Mouse (Mus musculus): Measurements from ENCODE around the gene Glcci1.
A peak's percentile ranks its signal among the peaks of the same experiment; 100 is the strongest.

DNA sequence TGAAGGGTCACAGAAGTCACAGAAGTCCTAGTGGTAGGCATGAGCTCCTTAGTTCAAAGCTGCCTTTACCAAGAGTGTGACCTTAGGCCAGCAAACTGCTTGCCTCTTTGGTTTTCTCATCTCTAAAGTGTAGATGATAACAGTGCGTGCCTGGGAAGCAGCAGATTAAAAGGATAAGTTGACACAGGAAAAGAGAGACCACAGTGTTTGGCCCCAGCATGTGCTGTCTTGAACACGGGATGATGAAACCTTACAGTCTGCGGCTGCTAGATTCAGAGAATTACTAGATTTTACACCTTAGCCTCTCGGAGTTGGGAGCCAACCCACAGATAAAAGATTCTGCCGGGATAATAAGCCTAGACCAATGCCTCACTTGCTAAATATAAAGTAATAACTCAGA, 131.5 kb downstream of the Glcci1 start:
- TF ChIP-seq SIN3A (IDR thresholded peaks at IDR 0.05; ENCODE audit: low read length) (no peak), KAT2A (conservative IDR thresholded peaks at IDR 0.05; ENCODE audit: low read depth, low read length) (no peak), CTCF (IDR thresholded peaks at IDR 0.05 in 2 of 3, conservative IDR thresholded peaks at IDR 0.05 in 1 of 3; ENCODE audit: control insufficient read depth in 1 of 3, insufficient read depth in 1 of 3, low read depth in 2 of 3, low read length in 3 of 3, poor library complexity in 1 of 3, severe bottlenecking in 1 of 3) (no peak), POLR2AphosphoS2 (IDR thresholded peaks at IDR 0.05; ENCODE audit: low read length) (no peak), POLR2A (IDR thresholded peaks at IDR 0.05; ENCODE audit: control insufficient read depth in 1 of 2, insufficient read depth in 1 of 2, low read depth in 1 of 2, low read length in 2 of 2, poor library complexity in 1 of 2) (no peak), ETS1 (IDR thresholded peaks at IDR 0.05; ENCODE audit: low read depth, low read length) (0 out of 2 replicates have a peak, but pooled peaks have one; percentile 12)

Data from MEL (cell line).